Mouse (Mus musculus): ENCODE measurements around the gene Cd3d.

Cd3d gene

DNA sequence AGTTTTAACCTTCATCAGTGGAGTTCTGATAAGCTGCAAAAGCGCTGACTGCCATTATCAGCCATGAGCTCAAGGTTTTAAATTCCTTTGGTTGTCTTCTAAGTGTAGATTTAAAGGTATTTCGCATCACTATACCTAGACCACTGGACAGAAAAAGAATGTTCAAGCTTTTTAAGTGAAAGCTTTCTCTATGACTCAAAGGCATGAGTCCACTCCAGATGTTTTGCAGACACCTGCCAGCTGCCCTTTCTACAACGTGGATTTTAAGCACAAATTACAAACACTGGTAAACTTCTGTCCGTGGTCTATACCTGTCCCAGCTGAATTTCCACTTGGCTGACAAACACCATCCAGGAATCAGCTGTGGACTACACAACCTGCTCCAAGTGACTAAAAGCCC lies 13.4 kb downstream of the Cd3d start:
- no peak for DNase-seq

DNA sequence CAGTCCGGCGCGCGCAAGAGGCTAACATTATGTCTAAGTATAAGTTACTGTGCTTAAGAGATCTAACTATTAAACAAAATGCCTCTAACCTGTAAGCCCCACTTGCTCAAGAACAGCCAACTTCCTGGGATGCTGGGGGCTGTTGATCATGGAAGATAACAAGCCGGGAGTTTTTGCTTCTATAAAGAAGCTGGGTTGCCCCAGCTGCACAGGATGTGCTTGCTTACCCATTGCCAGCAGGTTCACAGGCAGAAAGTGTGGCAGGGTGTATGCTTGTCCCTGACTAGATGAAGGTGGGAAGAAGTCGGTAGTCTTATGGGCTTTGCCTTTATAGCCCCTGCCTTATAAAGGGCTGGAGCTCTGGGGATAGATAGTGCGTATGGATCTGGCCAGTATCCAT lies 15.0 kb downstream of the Cd3d start:
- DNase-seq = peak; percentile 70

DNA sequence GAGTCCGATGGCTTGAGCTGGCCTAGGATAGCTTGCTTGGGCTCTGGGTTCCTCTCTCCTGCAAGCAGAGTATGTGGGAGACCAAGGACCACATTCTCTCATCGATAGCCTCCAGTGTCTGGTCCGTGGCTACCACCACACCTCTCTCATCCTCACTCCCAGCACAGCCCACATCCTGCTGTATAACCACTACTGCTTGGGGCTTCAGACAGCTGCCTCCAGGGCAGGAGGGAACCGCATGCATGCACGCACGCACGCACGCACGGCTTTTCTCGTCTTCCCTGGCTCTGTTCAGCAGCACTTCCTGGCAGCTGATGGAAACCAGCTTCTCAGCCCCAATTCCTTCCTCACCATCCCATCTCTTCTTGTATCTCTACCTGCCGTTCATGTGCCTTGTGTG lies 16.6 kb downstream of the Cd3d start:
- DNase-seq = peak; percentile 71

DNA sequence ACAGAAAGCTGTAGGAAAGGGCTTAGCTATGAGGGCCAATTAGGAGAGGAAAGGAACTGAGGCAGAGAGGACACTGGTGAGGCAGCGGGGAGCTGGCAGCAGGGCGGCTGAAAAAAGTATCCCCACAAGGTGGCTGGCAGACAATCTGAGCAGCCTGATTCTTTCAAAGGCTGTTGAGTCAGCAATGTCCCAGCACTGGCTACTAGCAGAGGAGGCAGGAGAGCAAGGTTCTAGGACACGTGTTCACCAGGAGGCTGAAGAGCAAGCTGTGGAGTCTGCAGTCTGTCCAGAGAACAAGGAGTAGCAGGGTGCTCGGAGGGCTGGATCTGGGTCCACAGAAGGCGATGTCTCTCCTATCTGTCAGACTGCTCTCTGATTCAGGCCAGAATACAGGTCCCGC lies 17.6 kb downstream of the Cd3d start:
- DNase-seq = peak; percentile 61

DNA sequence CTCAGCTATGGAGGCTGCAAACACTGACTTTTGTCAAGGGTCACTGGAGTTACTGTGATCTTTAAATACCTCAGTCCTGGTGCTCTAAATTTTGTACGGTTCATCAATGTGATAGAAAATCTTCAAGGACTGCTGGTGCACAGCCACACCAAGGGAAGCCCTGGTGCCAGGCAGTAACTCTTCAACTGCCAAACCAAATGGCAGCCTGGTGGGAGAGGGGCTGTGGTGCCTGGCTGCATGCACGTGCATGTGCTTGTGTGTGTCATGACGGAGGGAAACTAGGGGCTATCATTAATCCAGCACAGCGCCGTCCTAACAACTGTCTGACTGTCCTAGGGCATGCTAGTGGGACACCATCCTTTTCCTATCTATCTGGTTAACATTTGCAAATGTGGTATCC lies 18.2 kb downstream of the Cd3d start:
- DNase-seq = no peak

DNA sequence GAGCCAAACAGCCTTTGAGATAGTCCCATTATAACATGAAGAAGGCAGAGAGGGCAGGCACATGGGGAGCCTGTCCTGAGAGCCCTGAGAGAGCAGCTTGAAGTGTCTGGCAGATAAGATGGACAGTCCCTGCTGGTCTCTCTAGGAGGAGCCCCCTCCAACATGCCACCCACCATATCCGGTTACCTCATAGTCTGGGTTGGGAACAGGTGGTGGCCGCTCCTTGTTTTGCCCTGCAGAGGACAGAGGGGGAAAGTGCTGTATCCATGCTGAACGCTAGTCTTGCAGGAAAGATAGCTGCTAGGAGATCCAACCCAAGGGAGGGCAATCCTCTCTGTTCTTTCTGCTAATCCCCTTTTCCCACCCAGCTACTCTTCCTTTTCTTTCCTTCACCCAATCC lies 18.7 kb downstream of the Cd3d start:
- DNase-seq = no peak

DNA sequence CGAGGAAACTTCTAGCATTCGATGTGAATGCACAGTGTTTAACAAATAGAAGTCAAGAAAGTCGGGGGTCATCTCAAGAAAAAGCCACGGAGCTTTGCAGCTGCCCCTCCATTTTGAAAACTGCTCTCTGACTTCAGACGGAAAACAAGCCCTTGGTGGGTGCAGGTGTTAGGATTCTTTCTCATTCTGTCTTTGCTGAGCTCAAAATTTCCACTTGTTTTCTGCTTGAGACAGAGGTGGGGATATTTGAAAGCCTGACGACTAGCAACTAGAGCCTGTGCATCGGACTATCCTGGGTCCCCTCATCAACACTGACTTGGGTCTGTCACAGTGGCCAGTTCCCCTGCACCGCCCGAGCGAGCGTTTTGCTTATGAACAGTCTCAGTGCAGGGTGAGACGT lies 25.8 kb downstream of the Cd3d start:
- DNase-seq = peak; percentile 47

DNA sequence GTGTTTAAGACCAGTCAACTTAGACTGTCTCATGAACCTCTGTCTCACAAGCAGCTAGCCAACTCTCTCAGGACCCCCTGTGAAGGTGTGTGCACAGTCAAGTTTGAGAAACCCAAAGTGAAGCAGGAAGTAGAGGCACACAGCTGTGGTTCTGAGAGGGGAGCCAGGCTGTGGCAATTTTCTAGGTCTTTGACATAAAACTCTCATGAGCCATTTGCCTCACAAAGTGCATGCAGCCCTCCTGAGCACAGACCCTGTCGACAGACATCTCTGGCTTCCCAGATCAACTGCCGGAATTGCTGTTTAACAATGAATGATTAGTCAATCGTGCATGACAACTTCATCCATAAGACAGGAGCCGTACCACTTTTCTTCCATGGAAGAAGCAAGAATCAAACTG lies 26.8 kb downstream of the Cd3d start:
- DNase-seq = peak; percentile 79

DNA sequence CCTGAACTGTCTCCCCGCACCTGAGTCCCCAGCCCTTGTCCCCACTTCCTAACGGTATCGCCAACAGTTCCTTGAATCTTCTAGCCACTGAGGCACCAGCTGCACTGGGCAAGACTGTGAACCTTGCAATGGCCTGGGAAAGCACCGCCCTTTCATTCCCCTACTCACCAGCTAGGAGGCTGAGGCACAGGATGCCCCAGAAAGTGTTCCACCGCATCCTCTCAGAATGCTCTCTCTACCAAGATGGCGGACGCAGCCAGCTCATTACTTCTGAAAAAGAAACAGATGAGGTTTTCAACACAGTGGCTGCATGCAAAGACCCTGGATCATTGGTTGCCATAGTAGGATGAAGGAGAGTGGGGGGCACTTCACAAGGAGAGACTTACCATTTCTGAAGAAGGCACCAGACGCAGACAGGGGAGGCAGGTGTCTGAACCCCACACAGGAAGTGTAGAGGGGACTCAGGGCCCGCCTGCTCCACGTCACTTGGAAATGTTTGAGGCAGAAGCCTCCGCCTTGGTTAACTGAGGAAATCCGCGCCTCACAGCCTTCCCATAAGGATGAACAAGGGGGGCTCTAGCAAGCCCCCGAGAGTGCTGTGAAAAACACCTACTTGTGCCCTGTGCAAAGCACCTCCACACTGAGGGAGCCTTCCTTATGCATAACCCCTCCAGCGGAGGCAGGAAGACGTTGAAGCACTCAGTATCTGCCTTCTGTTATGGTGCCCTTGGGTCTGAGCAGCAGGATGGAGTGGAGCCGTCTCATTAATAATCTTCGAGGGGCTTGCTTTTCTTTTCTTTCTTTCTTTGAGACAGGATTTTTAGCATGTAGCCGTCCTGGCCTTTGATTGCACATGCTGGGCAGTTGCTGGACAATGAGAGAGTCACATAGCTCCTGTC lies 27.8 kb downstream of the Cd3d start, which contains the start of gene Cd3e:
Gene Cd3e (minus strand): TSS at position 448 of the 899 bp plus-strand sequence.
- peak; percentile 87 for DNase-seq

DNA sequence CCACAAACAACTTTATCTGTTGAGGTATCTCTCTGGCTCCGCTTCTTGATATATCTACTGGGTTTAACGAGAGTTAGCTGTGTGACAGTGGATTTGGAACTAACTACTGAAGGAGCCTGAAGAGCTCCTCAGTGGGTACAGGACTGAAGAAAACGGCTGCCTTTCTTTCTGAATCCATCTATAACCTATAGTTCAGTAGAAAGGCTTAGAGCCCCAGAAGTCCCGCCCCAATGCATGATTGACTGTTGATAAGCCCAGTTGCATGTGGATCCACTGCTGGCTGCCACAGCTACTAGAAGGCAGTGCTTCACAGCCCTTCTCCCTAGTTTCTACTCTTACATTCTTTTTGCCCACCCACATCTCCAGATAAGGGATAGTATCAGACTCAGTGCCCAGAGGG lies 28.9 kb downstream of the Cd3d start:
- DNase-seq = peak; percentile 83

DNA sequence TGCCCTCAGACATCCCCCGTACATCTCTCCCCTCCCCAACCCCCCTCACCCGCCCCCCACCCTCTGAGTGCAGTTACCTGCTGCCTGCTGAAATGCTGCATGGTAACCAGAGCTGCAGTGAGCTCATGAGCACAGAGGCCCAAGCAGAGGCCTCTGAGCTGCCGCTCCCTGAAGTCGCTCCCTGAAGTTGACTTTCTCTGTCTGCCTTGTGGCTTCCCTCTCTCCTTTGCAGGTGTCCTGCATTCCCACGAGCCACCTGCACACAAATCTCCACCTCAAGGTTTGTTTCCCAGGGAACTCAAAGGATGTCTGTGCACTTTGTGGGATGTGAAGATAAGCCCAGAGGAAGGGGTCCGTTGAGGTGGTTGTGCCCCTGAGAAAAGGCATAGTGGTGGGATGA lies 29.7 kb downstream of the Cd3d start:
- no peak for DNase-seq

DNA sequence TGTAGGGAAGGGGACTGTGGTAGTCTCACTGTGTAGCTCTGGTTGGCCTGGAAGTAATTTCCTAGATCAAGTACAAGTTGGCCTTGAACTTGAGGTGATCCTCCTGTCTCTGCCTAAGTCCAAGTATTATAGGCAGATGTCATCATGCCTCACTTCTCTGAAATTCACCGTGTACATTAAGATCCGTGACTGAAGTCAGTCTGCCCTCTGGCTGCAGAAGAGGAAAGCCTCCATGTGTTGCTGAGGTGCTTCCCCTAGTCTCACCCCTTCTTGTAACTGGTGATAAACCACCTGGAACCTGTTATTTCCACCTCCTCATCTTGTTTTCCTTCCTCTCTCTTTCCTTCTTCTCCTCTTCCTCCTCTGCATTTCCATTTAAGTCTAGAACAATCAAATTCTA lies 33.3 kb downstream of the Cd3d start:
- DNase-seq = peak; percentile 57

DNA sequence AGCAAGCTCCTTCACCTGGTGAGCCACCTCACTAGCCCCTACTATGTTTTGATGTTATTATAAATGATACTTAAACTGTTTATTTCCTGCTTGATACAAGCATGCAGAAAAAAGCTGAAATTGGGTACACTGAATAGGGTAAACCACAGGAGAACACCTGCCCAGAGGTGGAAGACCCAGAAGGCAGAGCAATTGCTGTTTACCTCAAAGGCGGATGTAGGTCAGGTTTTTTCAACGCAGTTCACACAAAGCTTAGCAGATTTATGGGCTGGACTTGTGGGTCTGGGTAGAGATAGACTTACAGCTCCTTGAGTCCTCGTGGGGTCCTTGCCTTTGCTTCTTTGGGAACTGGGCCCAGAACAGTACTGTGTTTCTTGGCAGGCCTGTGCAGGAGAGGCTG lies 34.3 kb downstream of the Cd3d start:
- peak; percentile 68 for DNase-seq

DNA sequence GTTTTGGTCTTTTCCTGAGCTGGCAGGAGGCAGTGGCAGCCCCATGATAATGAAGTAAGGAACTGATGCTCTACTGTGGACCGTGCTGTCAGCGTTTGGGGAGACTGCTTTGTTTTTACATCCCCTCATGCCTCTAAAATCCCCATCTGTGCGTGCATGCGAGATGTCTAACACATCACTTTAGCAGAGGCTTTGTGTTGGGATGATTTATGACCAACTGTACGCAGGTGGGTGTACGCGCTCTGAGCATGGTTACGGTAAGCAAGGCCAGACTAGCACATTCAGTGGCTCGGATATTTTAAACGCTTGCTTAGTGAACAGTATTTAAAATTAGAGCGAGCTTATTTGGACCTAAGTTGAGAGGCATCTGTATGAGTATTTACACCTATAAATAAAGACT lies 36.4 kb downstream of the Cd3d start:
- DNase-seq = no peak

DNA sequence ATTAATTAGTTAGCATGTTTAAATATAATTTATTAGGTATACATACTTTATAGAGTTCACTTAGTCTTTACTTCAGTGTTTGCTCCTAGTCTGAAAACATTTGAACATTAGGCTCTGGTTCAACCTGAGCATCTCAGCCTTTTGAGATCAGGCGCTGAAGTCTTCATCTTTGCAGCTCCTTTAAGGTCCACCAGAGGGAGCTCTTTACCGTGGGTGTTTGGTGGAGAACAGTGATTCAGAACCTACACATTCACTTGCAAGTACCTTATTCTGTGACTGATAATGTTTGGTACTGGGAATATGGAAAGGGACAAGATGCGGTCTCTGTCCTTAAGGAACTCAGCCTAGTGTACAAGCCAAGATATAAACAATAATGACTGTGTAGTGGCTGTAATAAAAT lies 41.2 kb downstream of the Cd3d start:
- DNase-seq = peak; percentile 82

DNA sequence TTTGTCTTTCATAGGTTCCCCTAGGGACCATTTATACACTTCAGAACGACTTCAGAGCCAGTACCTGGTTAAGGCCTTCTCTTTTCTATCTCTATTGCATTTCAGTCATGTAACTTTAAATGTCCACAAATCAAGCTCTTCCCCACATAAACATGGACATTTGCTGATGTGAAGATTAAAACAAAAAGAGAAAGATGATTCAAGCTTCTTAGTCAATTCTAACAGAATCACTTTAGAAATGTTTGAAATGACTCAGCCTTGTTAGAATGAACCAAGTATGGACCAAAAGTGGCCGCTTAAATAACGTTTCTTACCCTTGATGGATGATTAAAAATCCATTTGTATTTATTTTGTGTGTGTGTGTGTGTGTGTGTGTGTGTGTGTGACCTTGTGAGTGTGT lies 42.1 kb downstream of the Cd3d start:
- DNase-seq = no peak

DNA sequence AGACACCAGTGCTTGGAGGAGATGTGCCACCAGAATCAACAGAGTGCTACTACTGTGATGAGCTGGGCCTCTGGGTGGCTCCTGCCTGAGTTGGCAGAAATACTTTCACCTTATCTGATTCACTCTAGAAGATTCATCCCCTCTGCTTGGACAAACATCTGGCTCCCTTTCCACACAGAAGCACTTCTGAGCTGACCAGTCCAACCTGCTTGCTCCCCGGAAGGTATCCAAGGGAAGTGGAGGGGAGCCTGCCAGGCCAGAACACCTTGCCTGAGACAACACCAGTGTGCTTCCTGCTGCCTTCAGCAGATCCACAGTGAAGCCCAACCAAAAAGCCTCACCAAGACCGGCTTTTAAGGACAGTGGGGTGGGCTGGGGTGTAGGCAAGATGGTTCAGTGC lies 42.6 kb downstream of the Cd3d start:
- no peak for DNase-seq

DNA sequence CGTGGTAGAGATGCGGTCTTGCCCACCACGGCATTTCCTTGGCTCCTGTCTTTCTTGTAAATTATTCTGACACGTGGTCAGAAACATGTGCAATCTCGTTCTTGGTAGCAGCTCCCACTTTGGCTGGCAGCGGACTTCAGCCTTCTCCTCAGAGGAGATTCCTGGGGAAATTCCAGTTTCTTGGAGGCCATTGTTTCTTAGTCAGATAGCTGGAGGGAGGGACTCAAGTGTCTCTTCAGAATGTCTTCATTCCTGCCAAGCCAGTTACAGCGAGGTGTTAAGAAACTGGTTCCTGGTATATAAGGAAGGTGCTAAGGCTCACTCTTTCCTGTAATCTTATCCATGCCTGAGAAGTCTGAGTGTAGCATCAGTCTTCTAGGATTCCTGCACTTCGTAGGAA lies 45.8 kb downstream of the Cd3d start:
- DNase-seq = no peak

DNA sequence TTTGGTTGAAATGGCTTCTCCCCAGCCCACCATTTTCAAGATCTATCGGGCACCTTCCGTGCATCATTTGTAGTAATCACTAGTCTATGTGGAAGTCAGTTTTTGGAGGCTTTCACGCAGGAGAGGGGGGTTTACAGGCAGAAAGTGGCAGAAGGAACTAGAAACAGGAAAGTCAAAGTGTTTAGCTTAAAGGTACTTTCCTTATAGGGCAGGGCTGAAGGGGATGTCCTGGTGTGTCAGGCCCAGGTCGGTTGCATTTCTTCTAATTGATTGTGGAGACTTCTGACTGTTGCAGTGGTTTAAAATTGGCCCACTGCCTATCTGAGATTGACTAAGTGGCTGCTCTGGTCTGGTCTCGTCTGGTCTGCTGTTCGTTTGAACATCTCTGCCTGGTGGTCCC lies 48.8 kb downstream of the Cd3d start:
- DNase-seq = no peak

DNA sequence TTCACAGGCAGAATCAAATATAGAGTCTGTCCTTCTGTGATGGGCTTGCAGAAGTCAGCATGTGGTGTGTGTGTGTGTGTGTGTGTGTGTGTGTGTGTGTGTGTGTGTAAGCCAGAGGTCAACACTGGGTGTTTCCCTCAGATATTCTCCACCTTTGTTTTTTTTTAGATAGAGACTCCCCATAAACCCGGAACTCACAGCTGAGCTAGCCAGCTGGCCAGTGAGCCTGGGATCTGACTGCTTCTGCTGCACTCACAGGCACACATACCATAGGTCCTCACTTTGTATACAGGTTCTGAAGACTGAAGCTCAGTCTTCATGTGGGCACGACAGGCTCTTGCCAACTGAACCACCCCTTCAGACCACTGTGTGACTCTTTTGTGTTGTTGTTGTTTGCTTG lies 50.7 kb downstream of the Cd3d start:
- no peak for DNase-seq

DNA sequence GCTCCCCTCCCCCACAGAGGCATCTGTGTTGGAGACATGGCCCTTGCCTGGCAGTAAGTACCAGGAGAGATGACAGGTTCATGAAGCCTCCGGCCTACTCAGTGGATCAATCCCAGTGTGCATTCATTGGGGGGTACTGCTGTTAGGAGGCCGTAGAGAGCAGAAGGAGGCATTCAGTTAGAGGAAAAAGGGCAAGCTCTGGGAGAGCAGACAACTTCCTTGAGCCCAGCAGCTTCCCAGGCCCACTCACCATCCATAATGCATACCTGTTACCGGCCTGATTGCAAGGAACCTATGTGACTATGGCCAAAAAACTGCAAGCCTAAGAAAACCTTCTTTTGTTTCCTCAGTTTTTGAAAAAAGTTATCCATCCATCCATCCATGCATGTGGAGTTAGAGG lies 52.9 kb downstream of the Cd3d start:
- DNase-seq = no peak
